Mouse (Mus musculus): Measurements from ENCODE around the gene Prrc2b. TPM values are rescaled to one million over a fixed set of nuclear protein-coding genes. Genes with fewer than 3 reads are reported as not detected.

Prrc2b gene
- polyA plus RNA-seq, 1 experiment from 2014 or later: 36.1 TPM

GRCm38 (mm10) chr2:32251791-32252527, 101.1 kb downstream of the Prrc2b start:
- no peak for ATAC-seq
- H3K27ac ChIP-seq: no peak overlapping the region
- no peak overlapping the region for H3K4me2 ChIP-seq (replicated peaks)
- no peak overlapping the region for H3K4me3 ChIP-seq (replicated peaks)
- no peak overlapping the region for H3K9ac ChIP-seq
- 75% methylated on average over 12 of the region's 12 CpGs for WGBS
- no peaks in the 10 kb centered on the region for H3K4me1 ChIP-seq (replicated peaks)
- H3K36me3 ChIP-seq: peaks cover 41% of the 10 kb centered on the region
- no peaks in the 10 kb centered on the region for H3K9me3 ChIP-seq
- H3K27me3 ChIP-seq (replicated peaks): no peaks in the 10 kb centered on the region

GRCm38 (mm10) chr2:32252658-32253057, 101.8 kb downstream of the Prrc2b start:
- peaks cover 44% of the 10 kb centered on the region for H3K36me3 ChIP-seq

GRCm38 (mm10) chr2:32253352-32253751, 102.5 kb downstream of the Prrc2b start:
- Histone ChIP-seq H3K9ac (no peak overlapping the region), H3K36me3 (peaks cover 48% of the 10 kb centered on the region), H3K4me3 (replicated peaks) (no peak overlapping the region), H3K9me3 (no peaks in the 10 kb centered on the region), H3K27me3 (replicated peaks) (no peaks in the 10 kb centered on the region), H3K27ac (no peak overlapping the region), H3K4me2 (replicated peaks) (no peak overlapping the region), H3K4me1 (replicated peaks) (peaks cover under 1% of the 10 kb centered on the region; the same call in 1 of the 2 replicates)
- ATAC-seq: no peak
- WGBS: 65% methylated on average over 1 of the region's 1 CpGs

More at GRCm38 (mm10) chr2:32252658-32253057, 101.8 kb downstream of the Prrc2b start:
- H3K4me2 ChIP-seq (replicated peaks): no peak overlapping the region
- no peaks in the 10 kb centered on the region for H3K4me1 ChIP-seq (replicated peaks)
- H3K9ac ChIP-seq: no peak overlapping the region
- no peak overlapping the region for H3K27ac ChIP-seq
- ATAC-seq: no peak
- H3K4me3 ChIP-seq (replicated peaks): no peak overlapping the region
- H3K9me3 ChIP-seq: no peaks in the 10 kb centered on the region
- WGBS: 87% methylated on average over 5 of the region's 5 CpGs
- no peaks in the 10 kb centered on the region for H3K27me3 ChIP-seq (replicated peaks)

- Histone ChIP-seq H3K4me2 (replicated peaks) (no peak overlapping the region), H3K9me3 (no peaks in the 10 kb centered on the region), H3K36me3 (peaks cover 48% of the 10 kb centered on the region), H3K4me1 (replicated peaks) (peaks cover 11% of the 10 kb centered on the region), H3K27me3 (replicated peaks) (no peaks in the 10 kb centered on the region), H3K9ac (no peak overlapping the region), H3K27ac (no peak overlapping the region), H3K4me3 (replicated peaks) (no peak overlapping the region)
- no peak for ATAC-seq
- 68% methylated on average over 5 of the region's 5 CpGs for WGBS
Measured at GRCm38 (mm10) chr2:32254563-32254962, 103.7 kb downstream of the Prrc2b start.

GRCm38 (mm10) chr2:32256273-32256672, 105.4 kb downstream of the Prrc2b start:
- ATAC-seq: no peak
- no peak overlapping the region for H3K4me3 ChIP-seq (replicated peaks)
- H3K9ac ChIP-seq: no peak overlapping the region
- no peaks in the 10 kb centered on the region for H3K9me3 ChIP-seq
- H3K4me1 ChIP-seq (replicated peaks): peaks cover 14% of the 10 kb centered on the region
- peaks cover 34% of the 10 kb centered on the region for H3K36me3 ChIP-seq
- H3K27me3 ChIP-seq (replicated peaks): no peaks in the 10 kb centered on the region
- WGBS: 84% methylated on average over 11 of the region's 11 CpGs
- no peak overlapping the region for H3K27ac ChIP-seq
- no peak overlapping the region for H3K4me2 ChIP-seq (replicated peaks)

GRCm38 (mm10) chr2:32258887-32259533, 108.1 kb downstream of the Prrc2b start:
- Histone ChIP-seq H3K27me3 (replicated peaks) (no peaks in the 10 kb centered on the region), H3K36me3 (peaks cover 24% of the 10 kb centered on the region), H3K4me3 (replicated peaks) (peak overlapping the region; percentile 92), H3K9me3 (no peaks in the 10 kb centered on the region), H3K4me2 (replicated peaks) (peak overlapping the region; percentile 81), H3K4me1 (replicated peaks) (peaks cover 14% of the 10 kb centered on the region), H3K27ac (peak overlapping the region; percentile 81; the same call in 1 of the 2 replicates), H3K9ac (peak overlapping the region; percentile 87)
- peak; percentile 56; the same call in 1 of the 2 replicates for ATAC-seq
- WGBS: 40% methylated on average over 6 of the region's 6 CpGs

GRCm38 (mm10) chr2:32259657-32260417, 109.0 kb downstream of the Prrc2b start, which contains the start of gene Uck1:
TSS of gene Uck1 (minus strand) at chr2:32260159.
- Histone ChIP-seq H3K4me1 (replicated peaks) (peaks cover 14% of the 10 kb centered on the region), H3K4me2 (replicated peaks) (peak within 1 kb of the TSS; percentile 81), H3K9me3 (no peaks in the 10 kb centered on the region), H3K9ac (peak within 1 kb of the TSS; percentile 87), H3K27me3 (replicated peaks) (no peaks in the 10 kb centered on the region), H3K4me3 (replicated peaks) (peak within 1 kb of the TSS; percentile 92), H3K36me3 (peaks cover 20% of the 10 kb centered on the region), H3K27ac (peak within 1 kb of the TSS; percentile 81)
- peak; percentile 96 for ATAC-seq
- WGBS: 1% methylated on average over 59 of the region's 59 CpGs

GRCm38 (mm10) chr2:32260635-32261034, 109.8 kb downstream of the Prrc2b start:
- WGBS: 42% methylated on average over 4 of the region's 4 CpGs
- no peaks in the 10 kb centered on the region for H3K27me3 ChIP-seq (replicated peaks)
- H3K9me3 ChIP-seq: no peaks in the 10 kb centered on the region
- no peak overlapping the region for H3K4me2 ChIP-seq (replicated peaks)
- H3K36me3 ChIP-seq: peaks cover 20% of the 10 kb centered on the region
- H3K4me1 ChIP-seq (replicated peaks): peaks cover 14% of the 10 kb centered on the region
- ATAC-seq: no peak
- no peak overlapping the region for H3K4me3 ChIP-seq (replicated peaks)
- 0 out of 2 replicates have a peak overlapping the region, but pooled peaks have one; percentile 42 for H3K27ac ChIP-seq
- no peak overlapping the region for H3K9ac ChIP-seq

GRCm38 (mm10) chr2:32275823-32276222, 124.9 kb downstream of the Prrc2b start:
- no peak overlapping the region for H3K4me3 ChIP-seq (replicated peaks)
- H3K27me3 ChIP-seq (replicated peaks): no peaks in the 10 kb centered on the region
- H3K9me3 ChIP-seq: no peaks in the 10 kb centered on the region
- WGBS: 57% methylated on average over 3 of the region's 3 CpGs
- H3K27ac ChIP-seq: no peak overlapping the region
- no peak for ATAC-seq
- H3K4me1 ChIP-seq (replicated peaks): no peaks in the 10 kb centered on the region
- peaks cover 23% of the 10 kb centered on the region for H3K36me3 ChIP-seq
- no peak overlapping the region for H3K4me2 ChIP-seq (replicated peaks)
- H3K9ac ChIP-seq: no peak overlapping the region

GRCm38 (mm10) chr2:32282289-32282688, 131.4 kb downstream of the Prrc2b start:
- no peak for ATAC-seq
- H3K27me3 ChIP-seq (replicated peaks): no peaks in the 10 kb centered on the region
- peaks cover 28% of the 10 kb centered on the region for H3K36me3 ChIP-seq
- peaks cover 8% of the 10 kb centered on the region for H3K4me1 ChIP-seq (replicated peaks)
- no peak overlapping the region for H3K4me3 ChIP-seq (replicated peaks)
- no peak overlapping the region for H3K9ac ChIP-seq
- no peak overlapping the region for H3K4me2 ChIP-seq (replicated peaks)
- no peaks in the 10 kb centered on the region for H3K9me3 ChIP-seq
- 86% methylated on average over 2 of the region's 2 CpGs for WGBS
- H3K27ac ChIP-seq: no peak overlapping the region

GRCm38 (mm10) chr2:32282727-32283126, 131.8 kb downstream of the Prrc2b start:
- H3K36me3 ChIP-seq: peaks cover 25% of the 10 kb centered on the region
- 87% methylated on average over 1 of the region's 1 CpGs for WGBS
- 0 out of 2 replicates have a peak, but pooled peaks have one; percentile 16 for ATAC-seq
- peaks cover 8% of the 10 kb centered on the region for H3K4me1 ChIP-seq (replicated peaks)
- H3K9me3 ChIP-seq: no peaks in the 10 kb centered on the region
- no peak overlapping the region for H3K9ac ChIP-seq
- no peak overlapping the region for H3K27ac ChIP-seq
- no peak overlapping the region for H3K4me3 ChIP-seq (replicated peaks)
- H3K4me2 ChIP-seq (replicated peaks): no peak overlapping the region
- no peaks in the 10 kb centered on the region for H3K27me3 ChIP-seq (replicated peaks)

- H3K27ac ChIP-seq: no peak overlapping the region
- H3K4me3 ChIP-seq (replicated peaks): no peak overlapping the region
- peaks cover 10% of the 10 kb centered on the region for H3K4me1 ChIP-seq (replicated peaks)
- H3K36me3 ChIP-seq: peaks cover 22% of the 10 kb centered on the region
- H3K9me3 ChIP-seq: no peaks in the 10 kb centered on the region
- no peak overlapping the region for H3K4me2 ChIP-seq (replicated peaks)
- H3K27me3 ChIP-seq (replicated peaks): no peaks in the 10 kb centered on the region
- WGBS: 71% methylated on average over 3 of the region's 3 CpGs
- no peak for ATAC-seq
- no peak overlapping the region for H3K9ac ChIP-seq
Measured at GRCm38 (mm10) chr2:32283986-32284385, 133.1 kb downstream of the Prrc2b start.

Data from intestine, embryonic 15.5 days (tissue).